Mouse (Mus musculus) myocyte (in vitro differentiated cells): Measurements from ENCODE around the gene Nmnat1.
"Not testable (repeated sequence)": the region's sequence is repeated elsewhere in the genome, so short reads cannot be mapped to it uniquely, and the experiment has no call there.

Experiments
- CEBPB ChIP-seq: IDR thresholded peaks from 2 replicates; pipeline ENCODE4 v1.6.1; 2011; ENCODE audit warnings: mild to moderate bottlenecking, moderate library complexity; ENCODE audit not compliant: poor library complexity, insufficient read depth, severe bottlenecking
- E2F4 ChIP-seq: IDR thresholded peaks from one replicate; pipeline ENCODE4 v1.6.1; 2011; ENCODE audit warnings: mild to moderate bottlenecking, control low read depth, moderate library complexity; ENCODE audit not compliant: insufficient read depth
- MAX ChIP-seq: IDR thresholded peaks from one replicate; pipeline ENCODE4 v1.6.1; 2011; ENCODE audit warnings: low read depth, mild to moderate bottlenecking, control low read depth
- MYOD1 ChIP-seq, 3 experiments: IDR thresholded peaks; one replicate each; pipeline ENCODE4 v1.6.1; 2011; ENCODE audit warnings: control low read depth in 2 of 3, low read depth in 2 of 3, mild to moderate bottlenecking in 2 of 3, moderate library complexity in 1 of 3; ENCODE audit not compliant: insufficient read length in 2 of 3, control insufficient read depth in 1 of 3
- MYOG ChIP-seq, 3 experiments: IDR thresholded peaks; one replicate each; pipeline ENCODE4 v1.6.1; 2011; ENCODE audit warnings: control low read depth in 2 of 3, low read depth in 2 of 3, mild to moderate bottlenecking in 2 of 3; ENCODE audit not compliant: insufficient read length in 2 of 3, control insufficient read depth in 1 of 3, insufficient read depth in 1 of 3
- POLR2A ChIP-seq: IDR thresholded peaks from one replicate; pipeline ENCODE4 v1.6.1; 2011; ENCODE audit warnings: low read depth, mild to moderate bottlenecking, control low read depth, moderate library complexity; ENCODE audit not compliant: insufficient read length
- POLR2AphosphoS2 ChIP-seq: IDR thresholded peaks from one replicate; pipeline ENCODE4 v1.6.1; 2011; ENCODE audit warnings: low read depth, control low read depth; ENCODE audit not compliant: insufficient read length
- REST ChIP-seq: IDR thresholded peaks from one replicate; pipeline ENCODE4 v1.6.1; 2011; ENCODE audit warnings: mild to moderate bottlenecking, control low read depth, moderate library complexity; ENCODE audit not compliant: insufficient read depth, insufficient read length
- SRF ChIP-seq: IDR thresholded peaks from one replicate; pipeline ENCODE4 v1.6.1; 2011; ENCODE audit warnings: low read depth; ENCODE audit not compliant: control insufficient read depth, insufficient read length
- TCF12 ChIP-seq: IDR thresholded peaks from one replicate; pipeline ENCODE4 v1.6.1; 2011; ENCODE audit warnings: mild to moderate bottlenecking, control low read depth; ENCODE audit not compliant: poor library complexity, insufficient read depth, severe bottlenecking
- TCF3 ChIP-seq: IDR thresholded peaks from one replicate; pipeline ENCODE4 v1.6.1; 2011; ENCODE audit warnings: low read depth, control low read depth; ENCODE audit not compliant: insufficient read length
- USF1 ChIP-seq: IDR thresholded peaks from one replicate; pipeline ENCODE4 v1.6.1; 2011; ENCODE audit warnings: low read depth, mild to moderate bottlenecking, control low read depth, moderate library complexity

DNA sequence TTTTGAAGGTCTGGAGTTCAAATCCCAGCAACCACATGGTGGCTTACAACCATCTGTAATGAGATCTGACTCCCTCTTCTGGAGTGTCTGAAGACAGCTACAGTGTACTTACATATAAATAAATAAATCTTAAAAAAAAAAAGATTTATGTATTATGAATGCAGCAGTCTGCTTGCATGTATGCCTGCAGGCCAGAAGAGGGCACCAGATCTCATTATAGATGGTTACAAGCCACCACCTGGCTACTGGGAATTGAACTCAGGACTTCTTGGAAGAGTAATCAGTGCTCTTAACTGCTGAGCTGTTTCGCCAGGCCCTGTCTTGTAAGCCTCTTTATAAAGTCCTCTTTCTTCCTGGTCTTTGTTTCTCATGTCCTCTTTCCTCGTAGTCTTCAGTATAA, 24.5 kb downstream of the Nmnat1 start:
- TF ChIP-seq POLR2A; TCF12; USF1; MYOD1 (IDR thresholded peaks at IDR 0.05; ENCODE audit: control insufficient read depth in 1 of 3, insufficient read length in 2 of 3, low read depth in 2 of 3); E2F4; MYOG (IDR thresholded peaks at IDR 0.05; ENCODE audit: control insufficient read depth in 1 of 3, insufficient read depth in 1 of 3, insufficient read length in 2 of 3, low read depth in 2 of 3); MAX; REST; POLR2AphosphoS2; CEBPB; SRF; TCF3: not testable (repeated sequence)
